Mouse (Mus musculus) layer of hippocampus, adult 2 months (tissue): ENCODE measurements around the gene Rplp0. TPM values are rescaled to one million over a fixed set of nuclear protein-coding genes. Genes with fewer than 3 reads are reported as not detected.
A peak's percentile ranks its signal among the peaks of the same experiment; 100 is the strongest.

Experiments
- DNase-seq, 2 experiments: peaks; one replicate each; pipeline ENCODE4 v3.0.0; 2022; ENCODE audit warnings: low spot score in 2 of 2
- H3K27ac ChIP-seq: fragments of 200-600 bp; 2 replicates; pipeline ENCODE4 v1.8.1; 2022
- H3K4me3 ChIP-seq: fragments of 200-600 bp; 2 replicates; pipeline ENCODE4 v1.8.1; 2022; ENCODE audit warnings: mild to moderate bottlenecking
- CTCF ChIP-seq: fragments of 200-600 bp; conservative IDR thresholded peaks from 2 replicates; pipeline ENCODE4 v1.8.1; 2022; ENCODE audit warnings: antibody characterized with exemption, mild to moderate bottlenecking, moderate library complexity
- total RNA-seq, 2 experiments: library from RNA; stranded (reverse); gene quantifications; 2 replicates each; pipeline ENCODE4 v1.2.3; 2021

Rplp0 gene
- total RNA-seq, 2 experiments from 2014 or later = 225 to 234 TPM

GRCm38 (mm10) chr5:115530447-115530809, 28.8 kb upstream of the Rplp0 start:
- no peak for DNase-seq
- no peak for TF ChIP-seq CTCF
- Histone ChIP-seq H3K4me3 (no peak overlapping the region), H3K27ac (peak overlapping the region; percentile 87; the same call in 1 of the 2 replicates)

- TF ChIP-seq CTCF = no peak
- DNase-seq = peak; percentile 55 to 71
- Histone ChIP-seq H3K27ac (peak overlapping the region; percentile 87), H3K4me3 (peak overlapping the region; percentile 22; the same call in 1 of the 2 replicates)
Observed at GRCm38 (mm10) chr5:115531671-115532270, 27.5 kb upstream of the Rplp0 start.

GRCm38 (mm10) chr5:115534290-115534731, 25.0 kb upstream of the Rplp0 start:
- no peak for DNase-seq
- Histone ChIP-seq H3K4me3 (no peak overlapping the region), H3K27ac (peak overlapping the region; percentile 19; the same call in 1 of the 2 replicates)
- TF ChIP-seq CTCF = no peak

- Histone ChIP-seq H3K4me3 (no peak overlapping the region), H3K27ac (peak overlapping the region; percentile 28; the same call in 1 of the 2 replicates)
- DNase-seq = no peak
- TF ChIP-seq CTCF = no peak
Observed at GRCm38 (mm10) chr5:115534856-115535255, 24.4 kb upstream of the Rplp0 start.

- Histone ChIP-seq H3K27ac (peak overlapping the region; percentile 28; the same call in 1 of the 2 replicates), H3K4me3 (no peak overlapping the region)
- no peak for DNase-seq
- TF ChIP-seq CTCF = no peak
Observed at GRCm38 (mm10) chr5:115535635-115536034, 23.6 kb upstream of the Rplp0 start.

- Histone ChIP-seq H3K27ac (peak overlapping the region; percentile 33; the same call in 1 of the 2 replicates), H3K4me3 (no peak overlapping the region)
- no peak for TF ChIP-seq CTCF
- DNase-seq = no peak
Observed at GRCm38 (mm10) chr5:115538017-115538692, 21.1 kb upstream of the Rplp0 start.

GRCm38 (mm10) chr5:115538693-115539043, 20.6 kb upstream of the Rplp0 start:
- Histone ChIP-seq H3K4me3 (no peak overlapping the region), H3K27ac (peak overlapping the region; percentile 33; the same call in 1 of the 2 replicates)
- TF ChIP-seq CTCF = peak; percentile 89
- DNase-seq = peak; percentile 89 to 96

GRCm38 (mm10) chr5:115542635-115543384, 16.5 kb upstream of the Rplp0 start:
- no peak for DNase-seq
- no peak overlapping the region for H3K4me3 ChIP-seq
- peak overlapping the region; percentile 78 for H3K27ac ChIP-seq
- no peak for TF ChIP-seq CTCF

GRCm38 (mm10) chr5:115543509-115544253, 15.6 kb upstream of the Rplp0 start:
- no peak for TF ChIP-seq CTCF
- Histone ChIP-seq H3K4me3 (peak overlapping the region; percentile 22; the same call in 1 of the 2 replicates), H3K27ac (peak overlapping the region; percentile 78)
- DNase-seq = peak; percentile 64 to 76

GRCm38 (mm10) chr5:115544655-115545185, 14.5 kb upstream of the Rplp0 start:
- DNase-seq = no peak
- no peak for TF ChIP-seq CTCF
- Histone ChIP-seq H3K27ac (peak overlapping the region; percentile 65; the same call in 1 of the 2 replicates), H3K4me3 (peak overlapping the region; percentile 4; the same call in 1 of the 2 replicates)

- no peak for DNase-seq
- no peak for TF ChIP-seq CTCF
- H3K4me3 ChIP-seq = no peak overlapping the region; the same call in 1 of the 2 replicates
- peak overlapping the region; percentile 65 for H3K27ac ChIP-seq
Observed at GRCm38 (mm10) chr5:115545636-115546035, 13.6 kb upstream of the Rplp0 start.

- DNase-seq = no peak
- TF ChIP-seq CTCF = no peak
Observed at GRCm38 (mm10) chr5:115546536-115546935, 12.7 kb upstream of the Rplp0 start.

More at GRCm38 (mm10) chr5:115546536-115546935, 12.7 kb upstream of the Rplp0 start:
- Histone ChIP-seq H3K27ac (no peak overlapping the region), H3K4me3 (no peak overlapping the region)
